Mouse (Mus musculus) midbrain, embryonic 11.5 days (tissue): ENCODE data around the gene Cbx7. TPM values are rescaled to one million over a fixed set of nuclear protein-coding genes. Genes with fewer than 3 reads are reported as not detected.

Source experiments
- ATAC-seq: fragments of 200-750 bp; cut with Nextera tagmentation; 2 replicates; pipeline ENCODE4 v1.8.0; 2017; ENCODE audit warnings: moderate TSS enrichment, moderate library complexity; ENCODE audit not compliant: low FRiP score
- DNase-seq: peaks from one replicate; pipeline ENCODE4 v3.0.0; 2015; ENCODE audit warnings: low spot score; ENCODE audit errors: missing footprints
- H3K27ac ChIP-seq: fragments of 300-500 bp; sonication (generic); 2 replicates; pipeline ENCODE4 v1.5.1; 2014; ENCODE audit warnings: low read depth, low read length
- H3K27me3 ChIP-seq: fragments of 300-500 bp; sonication (generic); 2 replicates; pipeline ENCODE4 v1.6.1; 2014; ENCODE audit warnings: mild to moderate bottlenecking, low read length, moderate library complexity, mixed read lengths; ENCODE audit not compliant: control insufficient read depth, insufficient read depth
- H3K36me3 ChIP-seq: fragments of 300-500 bp; sonication (generic); 2 replicates; pipeline ENCODE4 v1.6.1; 2014; ENCODE audit warnings: mild to moderate bottlenecking, low read length, moderate library complexity, mixed read lengths; ENCODE audit not compliant: control insufficient read depth, insufficient read depth
- H3K4me1 ChIP-seq: fragments of 300-500 bp; sonication (generic); 2 replicates; pipeline ENCODE4 v1.6.1; 2014; ENCODE audit warnings: low read length; ENCODE audit not compliant: control insufficient read depth, insufficient read depth
- H3K4me2 ChIP-seq: fragments of 300-500 bp; sonication (generic); 2 replicates; pipeline ENCODE4 v1.6.1; 2014; ENCODE audit warnings: mild to moderate bottlenecking, moderate library complexity
- H3K4me3 ChIP-seq: fragments of 300-500 bp; sonication (generic); 2 replicates; pipeline ENCODE4 v1.5.1; 2014; ENCODE audit warnings: low read depth, low read length
- H3K9ac ChIP-seq: fragments of 300-500 bp; sonication (generic); 2 replicates; pipeline ENCODE4 v1.6.1; 2014; ENCODE audit warnings: low read length
- H3K9me3 ChIP-seq: fragments of 300-500 bp; sonication (generic); 2 replicates; pipeline ENCODE4 v1.6.1; 2016; ENCODE audit warnings: low read length; ENCODE audit not compliant: control insufficient read depth
- WGBS: fragments of 180-500 bp; shearing (Covaris S2); extraction: QIAGEN DNeasy Blood & Tissue Kit; methylation state at CpG from one replicate; pipeline ENCODE4 v1.1.7; 2014; 5-methylcytosine and 5-hydroxymethylcytosine counted together
- polyA plus RNA-seq: library from polyadenylated mRNA; unstranded; fragments of >200 nt; fragmentation: Nextera tagmentation; extraction: Ambion mirVana; gene quantifications from 2 replicates; pipeline ENCODE4 v1.2.1, GENCODE M21; 2014

Cbx7 gene
- polyA plus RNA-seq, 1 experiment from 2014 or later, result 1.9 TPM

GRCm38 (mm10) chr15:79961366-79961921 is 9.5 kb downstream of the Cbx7 start:
- 63% methylated on average over 9 of the region's 9 CpGs for WGBS
- ATAC-seq, result no peak
- no peaks in the 10 kb centered on the region for H3K9me3 ChIP-seq
- peak; percentile 82 for DNase-seq
- H3K4me1 ChIP-seq, result no peaks in the 10 kb centered on the region
- no peak overlapping the region for H3K4me3 ChIP-seq
- no peak overlapping the region for H3K9ac ChIP-seq
- no peak overlapping the region for H3K4me2 ChIP-seq
- H3K36me3 ChIP-seq, result no peaks in the 10 kb centered on the region
- no peak overlapping the region for H3K27ac ChIP-seq
- no peaks in the 10 kb centered on the region for H3K27me3 ChIP-seq

GRCm38 (mm10) chr15:79958418-79958817 is 12.5 kb downstream of the Cbx7 start:
- H3K9me3 ChIP-seq, result no peaks in the 10 kb centered on the region
- no peaks in the 10 kb centered on the region for H3K27me3 ChIP-seq
- H3K4me2 ChIP-seq, result no peak overlapping the region
- peak; percentile 60 for DNase-seq
- H3K27ac ChIP-seq, result no peak overlapping the region
- H3K4me3 ChIP-seq, result no peak overlapping the region
- H3K4me1 ChIP-seq, result no peaks in the 10 kb centered on the region
- no peak for ATAC-seq
- H3K36me3 ChIP-seq, result no peaks in the 10 kb centered on the region
- no peak overlapping the region for H3K9ac ChIP-seq
- 68% methylated on average over 3 of the region's 3 CpGs for WGBS

- DNase-seq (no peak), ATAC-seq (no peak)
- Histone ChIP-seq H3K27ac (no peak overlapping the region), H3K36me3 (no peaks in the 10 kb centered on the region), H3K4me3 (no peak overlapping the region), H3K4me2 (no peak overlapping the region), H3K9me3 (no peaks in the 10 kb centered on the region), H3K9ac (no peak overlapping the region), H3K27me3 (no peaks in the 10 kb centered on the region), H3K4me1 (no peaks in the 10 kb centered on the region)
- 88% methylated on average over 8 of the region's 8 CpGs for WGBS
These were observed 14.4 kb downstream of the Cbx7 start for GRCm38 (mm10) chr15:79956559-79956958.

GRCm38 (mm10) chr15:79953470-79953869 is 17.4 kb downstream of the Cbx7 start:
- H3K36me3 ChIP-seq, result no peaks in the 10 kb centered on the region
- DNase-seq (no peak), ATAC-seq (no peak)
- H3K9me3 ChIP-seq, result no peaks in the 10 kb centered on the region
- peaks cover 13% of the 10 kb centered on the region for H3K4me1 ChIP-seq
- H3K9ac ChIP-seq, result no peak overlapping the region
- H3K27me3 ChIP-seq, result no peaks in the 10 kb centered on the region
- no peak overlapping the region for H3K4me2 ChIP-seq
- 65% methylated on average over 7 of the region's 7 CpGs for WGBS
- H3K4me3 ChIP-seq, result no peak overlapping the region
- no peak overlapping the region for H3K27ac ChIP-seq

- peaks cover 13% of the 10 kb centered on the region for H3K4me1 ChIP-seq
- no peaks in the 10 kb centered on the region for H3K36me3 ChIP-seq
- no peak overlapping the region for H3K9ac ChIP-seq
- no peak overlapping the region for H3K4me3 ChIP-seq
- H3K27ac ChIP-seq, result no peak overlapping the region
- ATAC-seq, result no peak
- H3K27me3 ChIP-seq, result no peaks in the 10 kb centered on the region
- peak; percentile 54 for DNase-seq
- no peak overlapping the region for H3K4me2 ChIP-seq
- WGBS, result 55% methylated on average over 11 of the region's 11 CpGs
- no peaks in the 10 kb centered on the region for H3K9me3 ChIP-seq
These were observed 18.3 kb downstream of the Cbx7 start for GRCm38 (mm10) chr15:79952504-79953231.

- Histone ChIP-seq H3K4me2 (no peak overlapping the region), H3K27me3 (no peaks in the 10 kb centered on the region), H3K36me3 (no peaks in the 10 kb centered on the region), H3K27ac (no peak overlapping the region), H3K9me3 (no peaks in the 10 kb centered on the region), H3K9ac (no peak overlapping the region), H3K4me1 (peaks cover 13% of the 10 kb centered on the region), H3K4me3 (no peak overlapping the region)
- peak; percentile 85 for DNase-seq
- 54% methylated on average over 14 of the region's 14 CpGs for WGBS
- ATAC-seq, result no peak
These were observed 19.0 kb downstream of the Cbx7 start for GRCm38 (mm10) chr15:79951730-79952503.

DNA sequence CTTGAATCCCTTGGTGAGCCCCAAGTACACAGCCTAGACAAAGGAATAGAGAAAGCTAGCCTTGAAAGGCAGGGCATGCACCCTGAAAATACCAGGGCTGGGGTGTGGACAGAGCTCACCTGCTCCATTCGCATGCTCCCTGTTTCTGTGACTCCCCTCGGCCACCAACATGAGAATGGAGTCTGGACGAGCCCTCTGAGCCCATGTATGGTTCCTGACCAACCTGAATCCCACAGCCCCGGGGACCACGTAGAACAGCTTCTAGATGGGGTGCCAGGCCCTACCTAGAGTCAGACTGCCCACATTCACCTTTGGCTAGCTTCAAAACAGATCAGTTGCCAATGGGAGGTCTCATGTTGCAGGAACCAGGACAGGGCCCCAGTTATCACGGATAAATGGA is 19.7 kb downstream of the Cbx7 start:
- H3K9ac ChIP-seq, result no peak overlapping the region
- H3K9me3 ChIP-seq, result no peaks in the 10 kb centered on the region
- H3K4me3 ChIP-seq, result no peak overlapping the region
- ATAC-seq (no peak), DNase-seq (peak; percentile 85)
- no peaks in the 10 kb centered on the region for H3K27me3 ChIP-seq
- H3K27ac ChIP-seq, result no peak overlapping the region
- H3K36me3 ChIP-seq, result no peaks in the 10 kb centered on the region
- H3K4me1 ChIP-seq, result peaks cover 13% of the 10 kb centered on the region
- no peak overlapping the region for H3K4me2 ChIP-seq
- 73% methylated on average over 6 of the region's 6 CpGs for WGBS

DNA sequence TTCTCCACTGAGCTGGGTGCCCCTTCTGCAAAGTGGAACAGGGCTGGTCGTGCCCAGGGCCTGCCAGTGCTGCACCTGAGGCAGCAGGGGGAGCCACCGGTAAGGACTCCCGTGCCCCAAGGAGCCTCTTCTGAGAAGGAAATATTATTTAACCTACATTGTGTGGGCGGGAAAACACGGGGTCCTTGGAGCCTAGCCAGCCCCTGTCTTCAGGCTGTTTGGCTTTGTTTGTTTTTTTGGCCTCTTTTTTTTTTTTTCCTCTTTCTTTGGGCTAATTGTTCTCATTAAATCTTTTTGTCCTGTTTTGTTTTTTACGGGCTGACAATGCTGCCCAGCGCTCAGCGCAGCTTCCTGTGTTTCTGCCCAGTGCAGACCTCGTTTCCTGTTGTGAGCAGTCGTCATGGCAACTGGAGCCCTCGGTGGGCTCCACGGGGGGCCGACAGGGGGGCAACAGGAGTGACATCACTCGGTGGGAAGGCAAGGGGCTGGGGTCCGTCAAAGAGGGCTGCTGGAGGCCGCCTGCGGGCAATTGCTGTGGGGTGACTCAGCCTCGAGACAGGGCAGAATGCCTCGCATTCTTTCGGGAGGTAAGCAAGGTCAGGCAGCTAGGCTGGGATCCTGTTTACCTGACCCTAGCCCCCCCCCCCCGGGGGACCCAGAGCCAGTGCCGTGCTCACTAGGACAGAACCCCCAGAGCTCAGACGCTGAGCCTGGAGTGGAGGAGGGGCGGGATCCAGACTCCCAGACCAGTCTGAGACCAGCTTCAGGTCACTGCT is 20.5 kb downstream of the Cbx7 start:
- Histone ChIP-seq H3K4me1 (peaks cover 13% of the 10 kb centered on the region), H3K27ac (no peak overlapping the region; the same call in 1 of the 2 replicates), H3K4me2 (peak overlapping the region; percentile 51), H3K9me3 (no peaks in the 10 kb centered on the region), H3K36me3 (no peaks in the 10 kb centered on the region), H3K9ac (peak overlapping the region; percentile 29), H3K4me3 (peak overlapping the region; percentile 16), H3K27me3 (no peaks in the 10 kb centered on the region)
- 4% methylated on average over 24 of the region's 24 CpGs for WGBS
- DNase-seq (peak; percentile 93), ATAC-seq (peak; percentile 79)
